Mouse (Mus musculus) kidney, adult 2 months (tissue): Measurements from ENCODE around the gene Itga3. TPM values are rescaled to one million over a fixed set of nuclear protein-coding genes. Genes with fewer than 3 reads are reported as not detected.

Source experiments
- DNase-seq: peaks from one replicate; pipeline ENCODE4 v3.0.0; 2021
- H3K27ac ChIP-seq: fragments of 200-500 bp; 2 replicates; pipeline ENCODE4 v1.5.1; 2012; ENCODE audit warnings: low read depth, low read length, control low read depth, inconsistent platforms; ENCODE audit not compliant: insufficient read depth
- H3K27me3 ChIP-seq: fragments of 200-500 bp; replicated peaks from 2 replicates; pipeline ENCODE4 v1.6.1; 2012; ENCODE audit warnings: mild to moderate bottlenecking, moderate library complexity, low read length, inconsistent platforms; ENCODE audit not compliant: control insufficient read depth, insufficient read depth
- H3K36me3 ChIP-seq: fragments of 200-500 bp; 2 replicates; pipeline ENCODE4 v1.6.1; 2012; ENCODE audit warnings: mild to moderate bottlenecking, moderate library complexity, low read length, inconsistent platforms; ENCODE audit not compliant: control insufficient read depth, insufficient read depth
- H3K4me1 ChIP-seq: fragments of 200-500 bp; 2 replicates; pipeline ENCODE4 v1.6.1; 2011; ENCODE audit warnings: low read length; ENCODE audit not compliant: control insufficient read depth, insufficient read depth
- H3K4me3 ChIP-seq: fragments of 200-500 bp; 2 replicates; pipeline ENCODE4 v1.5.1; 2011; ENCODE audit warnings: mild to moderate bottlenecking, low read depth, low read length, control low read depth; ENCODE audit not compliant: insufficient read depth
- CTCF ChIP-seq: fragments of 200-500 bp; conservative IDR thresholded peaks from 2 replicates; pipeline ENCODE4 v1.5.1; 2011; ENCODE audit warnings: low read depth, mild to moderate bottlenecking, control low read depth, low read length, moderate library complexity, mixed read lengths; ENCODE audit not compliant: insufficient read depth, insufficient read length
- POLR2A ChIP-seq: fragments of 200-500 bp; IDR thresholded peaks from one replicate; pipeline ENCODE4 v1.6.1; 2011; ENCODE audit warnings: low read depth, low read length, control low read depth
- WGBS: fragments of 180-500 bp; shearing (Covaris S2); methylation state at CpG from one replicate; pipeline ENCODE4 v1.1.7; 2018; 5-methylcytosine and 5-hydroxymethylcytosine counted together
- polyA plus RNA-seq: library from polyadenylated mRNA; depleted of rRNA; stranded (reverse); fragments of >200 nt; gene quantifications from 2 replicates; pipeline ENCODE4 v1.2.3, GENCODE M21; 2012

Gene Itga3
- polyA plus RNA-seq, 1 experiment: 48.2 TPM

GRCm38 (mm10) chr11:95038156-95038817, 38.3 kb downstream of the Itga3 start:
- peaks cover 5% of the 10 kb centered on the region; the same call in 1 of the 2 replicates for H3K36me3 ChIP-seq

GRCm38 (mm10) chr11:95037306-95037705, 39.3 kb downstream of the Itga3 start:
- H3K27ac ChIP-seq: peak overlapping the region; percentile 17; the same call in 1 of the 2 replicates
- no peak overlapping the region for H3K4me3 ChIP-seq
- DNase-seq: no peak
- peaks cover 52% of the 10 kb centered on the region for H3K4me1 ChIP-seq
- TF ChIP-seq POLR2A: no peak
- TF ChIP-seq CTCF: no peak
- no peaks in the 10 kb centered on the region for H3K27me3 ChIP-seq
- 41% methylated on average over 6 of the region's 6 CpGs for WGBS
- peaks cover 5% of the 10 kb centered on the region; the same call in 1 of the 2 replicates for H3K36me3 ChIP-seq

More at GRCm38 (mm10) chr11:95038156-95038817, 38.3 kb downstream of the Itga3 start:
- Histone ChIP-seq H3K27ac (peak overlapping the region; percentile 80), H3K27me3 (no peaks in the 10 kb centered on the region), H3K4me1 (peaks cover 45% of the 10 kb centered on the region), H3K4me3 (no peak overlapping the region)
- DNase-seq: no peak
- WGBS: 65% methylated on average over 14 of the region's 14 CpGs
- no peak for TF ChIP-seq POLR2A
- TF ChIP-seq CTCF: no peak

GRCm38 (mm10) chr11:95036521-95036920, 40.1 kb downstream of the Itga3 start:
- DNase-seq: no peak
- H3K36me3 ChIP-seq: peaks cover 5% of the 10 kb centered on the region; the same call in 1 of the 2 replicates
- H3K27ac ChIP-seq: no peak overlapping the region
- TF ChIP-seq POLR2A (no peak), CTCF (no peak)
- H3K27me3 ChIP-seq: no peaks in the 10 kb centered on the region
- H3K4me1 ChIP-seq: peaks cover 54% of the 10 kb centered on the region
- WGBS: 95% methylated on average over 5 of the region's 5 CpGs
- no peak overlapping the region for H3K4me3 ChIP-seq

- WGBS: 52% methylated on average over 10 of the region's 10 CpGs
- TF ChIP-seq CTCF: no peak
- no peak for TF ChIP-seq POLR2A
- Histone ChIP-seq H3K36me3 (peaks cover 5% of the 10 kb centered on the region; the same call in 1 of the 2 replicates), H3K4me1 (peaks cover 51% of the 10 kb centered on the region), H3K27me3 (no peaks in the 10 kb centered on the region), H3K4me3 (no peak overlapping the region), H3K27ac (no peak overlapping the region)
- DNase-seq: no peak
These were observed 41.7 kb downstream of the Itga3 start for GRCm38 (mm10) chr11:95034902-95035301.

- TF ChIP-seq POLR2A (no peak), CTCF (no peak)
- peaks cover 41% of the 10 kb centered on the region for H3K4me1 ChIP-seq
- no peaks in the 10 kb centered on the region for H3K27me3 ChIP-seq
- no peak overlapping the region for H3K4me3 ChIP-seq
- H3K27ac ChIP-seq: peak overlapping the region; percentile 72
- 66% methylated on average over 14 of the region's 14 CpGs for WGBS
- peaks cover 7% of the 10 kb centered on the region for H3K36me3 ChIP-seq
- DNase-seq: no peak
These were observed 43.0 kb downstream of the Itga3 start for GRCm38 (mm10) chr11:95033617-95034016.

GRCm38 (mm10) chr11:95032945-95033344, 43.7 kb downstream of the Itga3 start:
- Histone ChIP-seq H3K4me3 (no peak overlapping the region), H3K4me1 (peaks cover 36% of the 10 kb centered on the region), H3K27ac (peak overlapping the region; percentile 72), H3K36me3 (peaks cover 11% of the 10 kb centered on the region), H3K27me3 (no peaks in the 10 kb centered on the region)
- peak; percentile 84 for DNase-seq
- TF ChIP-seq CTCF: no peak
- TF ChIP-seq POLR2A: peak; percentile 41
- WGBS: 22% methylated on average over 6 of the region's 6 CpGs

GRCm38 (mm10) chr11:95027850-95028470, 48.6 kb downstream of the Itga3 start:
- no peak for DNase-seq
- no peak overlapping the region for H3K4me3 ChIP-seq
- H3K27ac ChIP-seq: no peak overlapping the region
- H3K4me1 ChIP-seq: peaks cover 28% of the 10 kb centered on the region
- 68% methylated on average over 13 of the region's 13 CpGs for WGBS
- no peaks in the 10 kb centered on the region for H3K27me3 ChIP-seq
- peaks cover 7% of the 10 kb centered on the region for H3K36me3 ChIP-seq
- TF ChIP-seq POLR2A (no peak), CTCF (no peak)
